Mouse (Mus musculus): ENCODE data around the gene Ptafr.

DNA sequence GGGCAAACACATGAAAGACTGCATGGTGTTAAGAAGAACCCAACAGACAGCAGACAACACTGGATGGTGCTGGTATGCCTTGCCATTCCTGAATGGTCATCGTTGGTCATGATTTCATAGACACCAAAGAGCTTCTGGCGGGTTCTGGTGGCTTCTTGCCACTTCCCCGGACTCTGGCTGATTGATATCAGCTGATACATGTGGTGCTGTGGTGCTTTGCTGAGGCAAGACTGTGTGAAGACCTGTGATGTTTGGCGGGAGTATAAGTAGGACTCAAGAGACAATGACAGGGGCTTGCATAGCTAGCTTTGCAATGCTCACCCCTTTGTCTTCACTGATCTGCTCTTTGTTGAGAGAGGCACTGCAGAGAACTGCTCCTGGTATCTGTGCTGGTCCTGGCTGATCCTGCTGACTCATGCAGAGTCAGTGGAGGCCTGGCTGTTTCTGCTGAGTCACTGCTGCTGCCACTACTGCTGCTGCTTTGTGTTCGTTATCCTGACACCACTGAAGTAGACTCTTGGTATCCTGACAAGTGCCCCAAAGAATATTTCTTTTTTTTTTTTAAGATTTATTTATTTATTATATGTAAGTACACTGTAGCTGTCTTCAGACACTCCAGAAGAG is 60.3 kb downstream of the Ptafr start:
- TF ChIP-seq USF1 (IDR thresholded peaks at IDR 0.05; ENCODE audit: low read depth) = no peak
- peak; percentile 27 for TF ChIP-seq FOSL1 (IDR thresholded peaks at IDR 0.05; ENCODE audit: insufficient read depth, low read length, poor library complexity, severe bottlenecking)
- TF ChIP-seq CTCF (IDR thresholded peaks at IDR 0.05; ENCODE audit: control insufficient read depth, insufficient read depth, insufficient read length) = no peak
